Mouse (Mus musculus) myocyte (in vitro differentiated cells): ENCODE results near the gene Sycn. TPM values are rescaled to one million over a fixed set of nuclear protein-coding genes. Genes with fewer than 3 reads are reported as not detected.

Experiments used
- H3K27me3 ChIP-seq: one replicate; pipeline ENCODE4 v1.6.1; 2011; ENCODE audit not compliant: control insufficient read depth, insufficient read depth, insufficient read length
- H3K36me3 ChIP-seq: one replicate; pipeline ENCODE4 v1.6.1; 2011; ENCODE audit not compliant: control insufficient read depth, insufficient read depth
- H3K4me2 ChIP-seq: one replicate; pipeline ENCODE4 v1.6.1; 2011; ENCODE audit warnings: low read depth, control low read depth
- H3K4me3 ChIP-seq: one replicate; pipeline ENCODE4 v1.5.1; 2011; ENCODE audit warnings: mild to moderate bottlenecking, control low read depth, moderate library complexity
- H3K79me2 ChIP-seq: one replicate; pipeline ENCODE4 v1.6.1; 2011; ENCODE audit not compliant: control insufficient read depth, insufficient read depth
- H3ac ChIP-seq: one replicate; pipeline ENCODE4 v1.6.1; 2011; ENCODE audit not compliant: control insufficient read depth, insufficient read length
- CEBPB ChIP-seq: IDR thresholded peaks from 2 replicates; pipeline ENCODE4 v1.6.1; 2011; ENCODE audit warnings: mild to moderate bottlenecking, moderate library complexity; ENCODE audit not compliant: poor library complexity, insufficient read depth, severe bottlenecking
- E2F4 ChIP-seq: IDR thresholded peaks from one replicate; pipeline ENCODE4 v1.6.1; 2011; ENCODE audit warnings: mild to moderate bottlenecking, control low read depth, moderate library complexity; ENCODE audit not compliant: insufficient read depth
- MAX ChIP-seq: IDR thresholded peaks from one replicate; pipeline ENCODE4 v1.6.1; 2011; ENCODE audit warnings: low read depth, mild to moderate bottlenecking, control low read depth
- MYOD1 ChIP-seq, 3 experiments: IDR thresholded peaks; one replicate each; pipeline ENCODE4 v1.6.1; 2011; ENCODE audit warnings: control low read depth in 2 of 3, low read depth in 2 of 3, mild to moderate bottlenecking in 2 of 3, moderate library complexity in 1 of 3; ENCODE audit not compliant: insufficient read length in 2 of 3, control insufficient read depth in 1 of 3
- MYOG ChIP-seq, 3 experiments: IDR thresholded peaks; one replicate each; pipeline ENCODE4 v1.6.1; 2011; ENCODE audit warnings: control low read depth in 2 of 3, low read depth in 2 of 3, mild to moderate bottlenecking in 2 of 3; ENCODE audit not compliant: insufficient read length in 2 of 3, control insufficient read depth in 1 of 3, insufficient read depth in 1 of 3
- POLR2A ChIP-seq: IDR thresholded peaks from one replicate; pipeline ENCODE4 v1.6.1; 2011; ENCODE audit warnings: low read depth, mild to moderate bottlenecking, control low read depth, moderate library complexity; ENCODE audit not compliant: insufficient read length
- POLR2AphosphoS2 ChIP-seq: IDR thresholded peaks from one replicate; pipeline ENCODE4 v1.6.1; 2011; ENCODE audit warnings: low read depth, control low read depth; ENCODE audit not compliant: insufficient read length
- REST ChIP-seq: IDR thresholded peaks from one replicate; pipeline ENCODE4 v1.6.1; 2011; ENCODE audit warnings: mild to moderate bottlenecking, control low read depth, moderate library complexity; ENCODE audit not compliant: insufficient read depth, insufficient read length
- SRF ChIP-seq: IDR thresholded peaks from one replicate; pipeline ENCODE4 v1.6.1; 2011; ENCODE audit warnings: low read depth; ENCODE audit not compliant: control insufficient read depth, insufficient read length
- TCF12 ChIP-seq: IDR thresholded peaks from one replicate; pipeline ENCODE4 v1.6.1; 2011; ENCODE audit warnings: mild to moderate bottlenecking, control low read depth; ENCODE audit not compliant: poor library complexity, insufficient read depth, severe bottlenecking
- TCF3 ChIP-seq: IDR thresholded peaks from one replicate; pipeline ENCODE4 v1.6.1; 2011; ENCODE audit warnings: low read depth, control low read depth; ENCODE audit not compliant: insufficient read length
- USF1 ChIP-seq: IDR thresholded peaks from one replicate; pipeline ENCODE4 v1.6.1; 2011; ENCODE audit warnings: low read depth, mild to moderate bottlenecking, control low read depth, moderate library complexity
- polyA plus RNA-seq: library from polyadenylated mRNA; unstranded; fragments of >200 nt; fragmentation: generic; extraction: Trizol; gene quantifications from one replicate; pipeline ENCODE4 v1.2.1, GENCODE M21; 2012; ENCODE audit warnings: missing spikeins

Sycn gene
- polyA plus RNA-seq, 1 experiment: not detected

DNA sequence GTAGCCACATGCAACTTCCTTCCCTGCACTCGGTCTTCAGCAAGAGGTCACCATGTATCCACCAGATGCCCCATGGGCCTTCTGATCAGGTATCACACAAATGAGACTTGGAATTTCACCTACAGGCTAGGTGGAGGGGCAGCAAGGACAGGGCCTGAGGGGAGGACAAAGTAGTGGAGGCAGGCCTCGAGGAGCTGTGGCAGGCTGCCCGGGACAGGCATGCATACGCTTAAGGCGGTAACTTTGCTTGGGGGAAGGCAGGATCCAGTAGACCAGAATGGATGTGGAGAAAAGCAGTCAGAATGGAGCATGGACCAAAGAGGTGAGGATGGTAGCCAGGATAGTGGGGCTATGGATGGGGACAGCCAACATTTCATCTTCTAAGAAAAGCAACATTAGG lies 39.1 kb downstream of the Sycn start:
- no peaks in the 10 kb centered on the region for H3K36me3 ChIP-seq
- TF ChIP-seq TCF3 (no peak), TCF12 (no peak), USF1 (no peak), SRF (no peak), MYOG (IDR thresholded peaks at IDR 0.05; ENCODE audit: control insufficient read depth in 1 of 3, insufficient read depth in 1 of 3, insufficient read length in 2 of 3, low read depth in 2 of 3) (no peak), MYOD1 (IDR thresholded peaks at IDR 0.05; ENCODE audit: control insufficient read depth in 1 of 3, insufficient read length in 2 of 3, low read depth in 2 of 3) (no peak), REST (no peak), E2F4 (no peak), MAX (no peak)

DNA sequence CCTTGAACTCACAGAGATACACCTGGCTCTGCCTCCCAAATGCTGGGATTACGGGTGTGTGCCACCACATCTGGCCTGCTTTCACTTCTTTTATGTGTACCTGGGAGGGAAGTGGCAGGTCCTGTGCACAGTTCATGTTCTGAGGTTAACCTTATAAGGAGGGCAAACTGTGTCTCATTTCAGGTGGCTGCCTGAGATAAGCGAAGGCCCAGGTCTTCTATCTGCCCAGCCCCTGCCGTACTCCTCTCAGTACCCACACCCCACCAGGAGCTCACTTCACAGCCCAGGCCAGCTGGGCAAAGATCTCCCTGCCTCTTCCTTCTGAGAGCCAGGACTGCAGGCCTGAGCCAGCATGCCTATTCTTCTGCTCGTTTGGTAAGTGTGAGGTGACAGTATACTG lies 41.0 kb downstream of the Sycn start:
- H3K79me2 ChIP-seq: peaks cover 71% of the 10 kb centered on the region
- H3K4me2 ChIP-seq: no peak overlapping the region
- H3K4me3 ChIP-seq: no peak overlapping the region

More for the DNA sequence above, 39.1 kb downstream of the Sycn start:
- Histone ChIP-seq H3ac (no peak overlapping the region), H3K79me2 (peaks cover 66% of the 10 kb centered on the region), H3K4me2 (no peak overlapping the region), H3K27me3 (no peaks in the 10 kb centered on the region), H3K4me3 (no peak overlapping the region)

DNA sequence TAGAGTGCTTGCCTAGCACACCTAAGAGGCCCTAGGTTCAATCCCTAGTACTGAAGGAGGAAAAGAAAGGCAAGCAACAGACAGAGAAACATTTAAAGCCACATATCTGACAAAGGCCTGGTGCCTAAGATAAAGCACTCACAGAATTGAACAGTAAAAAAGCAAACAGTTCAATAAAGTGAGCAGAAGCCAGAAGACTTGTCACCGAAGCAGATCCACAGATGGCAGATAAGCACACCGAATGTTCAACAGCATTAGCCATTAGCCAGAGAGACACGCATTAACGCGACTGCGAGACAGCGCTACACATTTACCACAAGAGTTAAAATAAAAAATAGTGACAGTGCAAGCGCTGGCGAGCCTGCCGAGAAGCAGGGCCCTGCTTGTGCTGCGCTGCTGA lies 42.2 kb downstream of the Sycn start:
- H3K79me2 ChIP-seq: peaks cover 70% of the 10 kb centered on the region
- no peaks in the 10 kb centered on the region for H3K27me3 ChIP-seq
- H3K36me3 ChIP-seq: no peaks in the 10 kb centered on the region
- H3K4me3 ChIP-seq: no peak overlapping the region
- no peak overlapping the region for H3K4me2 ChIP-seq
- H3ac ChIP-seq: no peak overlapping the region
- TF ChIP-seq POLR2A (no peak), POLR2AphosphoS2 (no peak), REST (no peak)

More for the DNA sequence above, 41.0 kb downstream of the Sycn start:
- H3K36me3 ChIP-seq: no peaks in the 10 kb centered on the region
- H3K27me3 ChIP-seq: no peaks in the 10 kb centered on the region
- TF ChIP-seq TCF12 (no peak), TCF3 (no peak), MYOG (IDR thresholded peaks at IDR 0.05; ENCODE audit: control insufficient read depth in 1 of 3, insufficient read depth in 1 of 3, insufficient read length in 2 of 3, low read depth in 2 of 3) (no peak), MYOD1 (IDR thresholded peaks at IDR 0.05; ENCODE audit: control insufficient read depth in 1 of 3, insufficient read length in 2 of 3, low read depth in 2 of 3) (no peak), SRF (no peak), CEBPB (no peak), USF1 (no peak), REST (no peak), E2F4 (no peak), MAX (no peak), POLR2AphosphoS2 (no peak), POLR2A (no peak)
- no peak overlapping the region for H3ac ChIP-seq

DNA sequence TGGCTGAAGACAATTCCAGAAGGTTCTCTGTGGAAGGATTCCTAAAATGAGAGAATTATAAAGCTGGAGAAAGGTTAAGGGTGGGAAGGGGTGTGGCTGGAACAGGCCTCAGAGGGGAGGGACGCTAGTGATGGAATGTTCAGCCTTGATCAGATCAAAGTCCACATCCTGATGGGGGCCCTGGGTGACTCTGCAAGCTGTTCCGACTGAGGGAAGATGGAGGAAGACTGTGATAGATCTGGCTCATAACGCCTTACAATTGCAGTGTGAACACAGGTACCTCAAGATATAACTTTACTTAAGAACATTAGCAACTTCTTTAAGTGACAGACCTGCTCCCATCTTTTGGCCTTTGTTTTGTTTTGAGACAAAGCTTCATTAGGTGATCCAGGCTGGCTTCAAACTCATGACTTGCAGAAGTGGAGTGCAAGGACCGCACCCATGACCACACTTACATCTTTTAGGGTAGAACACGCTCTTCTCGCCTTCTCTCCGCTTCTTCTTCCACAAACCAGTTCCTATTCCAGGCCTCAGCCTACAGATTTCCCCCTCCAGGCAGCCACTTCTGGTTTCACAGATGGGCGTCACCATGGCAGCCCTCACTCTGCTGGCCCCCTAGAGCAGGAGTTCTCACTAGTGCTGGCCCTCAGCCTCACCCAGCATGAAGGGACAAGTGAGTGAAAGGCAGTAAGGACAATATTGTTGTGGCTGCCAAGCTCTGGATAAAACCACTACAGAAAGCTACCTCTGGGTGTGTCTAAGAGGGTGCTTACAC lies 43.1 kb downstream of the Sycn start:
- peaks cover 67% of the 10 kb centered on the region for H3K79me2 ChIP-seq
- TF ChIP-seq REST (no peak), SRF (no peak), MYOD1 (IDR thresholded peaks at IDR 0.05; ENCODE audit: control insufficient read depth in 1 of 3, insufficient read length in 2 of 3, low read depth in 2 of 3) (no peak), E2F4 (no peak), USF1 (no peak), CEBPB (no peak), TCF12 (no peak), POLR2A (no peak), TCF3 (no peak), MYOG (IDR thresholded peaks at IDR 0.05; ENCODE audit: control insufficient read depth in 1 of 3, insufficient read depth in 1 of 3, insufficient read length in 2 of 3, low read depth in 2 of 3) (no peak), MAX (no peak), POLR2AphosphoS2 (no peak)
- H3K36me3 ChIP-seq: no peaks in the 10 kb centered on the region
- H3K27me3 ChIP-seq: no peaks in the 10 kb centered on the region
- H3K4me3 ChIP-seq: no peak overlapping the region
- H3K4me2 ChIP-seq: no peak overlapping the region
- H3ac ChIP-seq: no peak overlapping the region

DNA sequence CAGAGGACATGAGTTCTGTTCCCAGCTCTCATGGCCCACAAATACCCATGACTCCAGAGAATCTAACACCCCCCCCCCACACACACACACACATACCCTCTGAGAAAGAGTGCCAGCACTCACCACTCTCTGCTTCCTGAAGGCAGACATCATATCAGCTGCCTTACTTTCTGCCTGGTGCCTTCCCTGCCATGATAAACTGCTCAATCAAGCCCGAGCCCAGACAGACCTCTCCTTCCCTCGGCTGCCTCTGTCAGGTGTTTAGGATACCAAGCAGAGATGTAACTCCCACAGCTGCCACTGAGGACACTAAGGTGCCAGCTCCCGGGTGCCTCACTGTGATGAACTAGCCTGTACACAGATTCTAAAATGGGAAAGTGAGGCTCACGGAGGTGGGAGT lies 43.8 kb downstream of the Sycn start:
- TF ChIP-seq MAX: no peak
- TF ChIP-seq USF1: no peak
- TF ChIP-seq E2F4: no peak
- TF ChIP-seq POLR2A: no peak
- no peak for TF ChIP-seq MYOD1 (IDR thresholded peaks at IDR 0.05; ENCODE audit: control insufficient read depth in 1 of 3, insufficient read length in 2 of 3, low read depth in 2 of 3)
- no peak for TF ChIP-seq TCF3
- TF ChIP-seq SRF: no peak
- peaks cover 68% of the 10 kb centered on the region for H3K79me2 ChIP-seq
- no peak overlapping the region for H3K4me2 ChIP-seq
- H3K4me3 ChIP-seq: no peak overlapping the region
- H3K36me3 ChIP-seq: no peaks in the 10 kb centered on the region
- H3K27me3 ChIP-seq: no peaks in the 10 kb centered on the region
- no peak overlapping the region for H3ac ChIP-seq
